Mouse (Mus musculus): Measurements from ENCODE around the gene Ccl2.

DNA sequence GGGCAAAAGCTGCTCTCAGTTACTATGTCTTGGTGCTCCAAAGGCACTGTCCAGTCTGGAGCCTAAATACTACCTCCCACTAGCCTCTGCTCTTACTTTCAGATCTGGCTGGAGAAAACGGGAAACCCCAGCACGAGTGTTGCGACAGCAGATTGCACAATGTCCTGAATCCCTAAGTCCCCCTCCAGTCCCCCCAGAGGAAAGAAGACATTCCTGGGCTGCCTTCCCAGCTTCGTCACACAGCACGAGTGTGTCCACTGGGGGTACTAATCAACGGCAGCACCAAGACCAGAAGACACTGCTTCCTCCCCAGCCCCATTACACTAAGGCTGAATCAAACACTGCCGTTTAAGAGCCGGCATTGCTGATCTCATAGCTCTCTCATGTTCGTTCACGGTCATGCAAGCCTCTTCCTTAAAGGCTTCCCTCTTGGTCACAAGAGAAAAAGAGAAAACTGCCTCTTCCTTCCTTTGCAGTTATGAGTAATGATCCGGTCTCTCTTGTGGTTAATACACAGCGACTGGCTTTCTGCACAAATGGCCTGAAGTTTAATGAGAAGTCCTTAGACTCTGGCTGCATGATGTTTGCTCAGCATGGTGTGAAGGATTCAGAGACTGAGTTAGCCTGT, 28.5 kb upstream of the Ccl2 start:
- TF ChIP-seq CTCF (IDR thresholded peaks at IDR 0.05; ENCODE audit: borderline replicate concordance, insufficient read depth, low read depth, low read length) (no peak), POLR2A (IDR thresholded peaks at IDR 0.05; ENCODE audit: borderline replicate concordance, insufficient read depth, low read length) (no peak)
